Mouse (Mus musculus): ENCODE results near the gene Cd59a.
A peak's percentile ranks its signal among the peaks of the same experiment; 100 is the strongest.

Cd59a gene

GRCm38 (mm10) chr2:104135920-104136319 is 40.3 kb downstream of the Cd59a start:
- no peak for DNase-seq (ENCODE audit: low spot score in 2 of 2)

- no peak for DNase-seq (ENCODE audit: low spot score in 2 of 2)
These were observed 46.5 kb downstream of the Cd59a start for GRCm38 (mm10) chr2:104142140-104142539.

- no peak for DNase-seq (ENCODE audit: low spot score in 2 of 2)
These were observed 48.4 kb downstream of the Cd59a start for GRCm38 (mm10) chr2:104144004-104144403.

GRCm38 (mm10) chr2:104145983-104146382 is 50.4 kb downstream of the Cd59a start:
- DNase-seq (ENCODE audit: low spot score in 2 of 2): peak in 1 of 2 experiments; percentile 17

- DNase-seq (ENCODE audit: low spot score in 2 of 2): no peak
These were observed 52.4 kb downstream of the Cd59a start for GRCm38 (mm10) chr2:104147910-104148561.

GRCm38 (mm10) chr2:104150608-104151397 is 55.2 kb downstream of the Cd59a start:
- no peak for DNase-seq (ENCODE audit: low spot score in 2 of 2)

- DNase-seq (ENCODE audit: low spot score in 2 of 2): no peak
These were observed 57.7 kb downstream of the Cd59a start for GRCm38 (mm10) chr2:104153345-104153744.

GRCm38 (mm10) chr2:104153876-104154275 is 58.3 kb downstream of the Cd59a start:
- DNase-seq (ENCODE audit: low spot score in 2 of 2): no peak

GRCm38 (mm10) chr2:104157831-104158230 is 62.2 kb downstream of the Cd59a start:
- DNase-seq (ENCODE audit: low spot score in 2 of 2): no peak

GRCm38 (mm10) chr2:104163418-104163817 is 67.8 kb downstream of the Cd59a start:
- DNase-seq (ENCODE audit: low spot score in 2 of 2): no peak

GRCm38 (mm10) chr2:104163978-104164487 is 68.4 kb downstream of the Cd59a start:
- no peak for DNase-seq (ENCODE audit: low spot score in 2 of 2)

All from thymus, postnatal 10 days (tissue).